Mouse (Mus musculus) myocyte (in vitro differentiated cells): Measurements from ENCODE around the gene Odr4.

ENCODE experiments used
- CEBPB ChIP-seq: IDR thresholded peaks from 2 replicates; pipeline ENCODE4 v1.6.1; 2011; ENCODE audit warnings: mild to moderate bottlenecking, moderate library complexity; ENCODE audit not compliant: poor library complexity, insufficient read depth, severe bottlenecking
- E2F4 ChIP-seq: IDR thresholded peaks from one replicate; pipeline ENCODE4 v1.6.1; 2011; ENCODE audit warnings: mild to moderate bottlenecking, control low read depth, moderate library complexity; ENCODE audit not compliant: insufficient read depth
- MAX ChIP-seq: IDR thresholded peaks from one replicate; pipeline ENCODE4 v1.6.1; 2011; ENCODE audit warnings: low read depth, mild to moderate bottlenecking, control low read depth
- MYOD1 ChIP-seq, 3 experiments: IDR thresholded peaks; one replicate each; pipeline ENCODE4 v1.6.1; 2011; ENCODE audit warnings: control low read depth in 2 of 3, low read depth in 2 of 3, mild to moderate bottlenecking in 2 of 3, moderate library complexity in 1 of 3; ENCODE audit not compliant: insufficient read length in 2 of 3, control insufficient read depth in 1 of 3
- MYOG ChIP-seq, 3 experiments: IDR thresholded peaks; one replicate each; pipeline ENCODE4 v1.6.1; 2011; ENCODE audit warnings: control low read depth in 2 of 3, low read depth in 2 of 3, mild to moderate bottlenecking in 2 of 3; ENCODE audit not compliant: insufficient read length in 2 of 3, control insufficient read depth in 1 of 3, insufficient read depth in 1 of 3
- POLR2A ChIP-seq: IDR thresholded peaks from one replicate; pipeline ENCODE4 v1.6.1; 2011; ENCODE audit warnings: low read depth, mild to moderate bottlenecking, control low read depth, moderate library complexity; ENCODE audit not compliant: insufficient read length
- POLR2AphosphoS2 ChIP-seq: IDR thresholded peaks from one replicate; pipeline ENCODE4 v1.6.1; 2011; ENCODE audit warnings: low read depth, control low read depth; ENCODE audit not compliant: insufficient read length
- REST ChIP-seq: IDR thresholded peaks from one replicate; pipeline ENCODE4 v1.6.1; 2011; ENCODE audit warnings: mild to moderate bottlenecking, control low read depth, moderate library complexity; ENCODE audit not compliant: insufficient read depth, insufficient read length
- SRF ChIP-seq: IDR thresholded peaks from one replicate; pipeline ENCODE4 v1.6.1; 2011; ENCODE audit warnings: low read depth; ENCODE audit not compliant: control insufficient read depth, insufficient read length
- TCF12 ChIP-seq: IDR thresholded peaks from one replicate; pipeline ENCODE4 v1.6.1; 2011; ENCODE audit warnings: mild to moderate bottlenecking, control low read depth; ENCODE audit not compliant: poor library complexity, insufficient read depth, severe bottlenecking
- TCF3 ChIP-seq: IDR thresholded peaks from one replicate; pipeline ENCODE4 v1.6.1; 2011; ENCODE audit warnings: low read depth, control low read depth; ENCODE audit not compliant: insufficient read length
- USF1 ChIP-seq: IDR thresholded peaks from one replicate; pipeline ENCODE4 v1.6.1; 2011; ENCODE audit warnings: low read depth, mild to moderate bottlenecking, control low read depth, moderate library complexity

GRCm38 (mm10) chr1:150409996-150410395 is 17.1 kb upstream of the Odr4 start:
- TF ChIP-seq CEBPB (no peak), POLR2A (no peak), MYOD1 (IDR thresholded peaks at IDR 0.05; ENCODE audit: control insufficient read depth in 1 of 3, insufficient read length in 2 of 3, low read depth in 2 of 3) (no peak), SRF (no peak), TCF12 (no peak), E2F4 (no peak), USF1 (no peak), POLR2AphosphoS2 (no peak), MYOG (IDR thresholded peaks at IDR 0.05; ENCODE audit: control insufficient read depth in 1 of 3, insufficient read depth in 1 of 3, insufficient read length in 2 of 3, low read depth in 2 of 3) (no peak), MAX (no peak), REST (no peak), TCF3 (no peak)
